Mouse (Mus musculus) heart, embryonic 12.5 days (tissue): ENCODE data around the gene Dnajc3. TPM values are rescaled to one million over a fixed set of nuclear protein-coding genes. Genes with fewer than 3 reads are reported as not detected.
A peak's percentile ranks its signal among the peaks of the same experiment; 100 is the strongest.

Experiments
- ATAC-seq: fragments of 200-750 bp; cut with Nextera tagmentation; 2 replicates; pipeline ENCODE4 v1.8.0; 2017; ENCODE audit warnings: moderate TSS enrichment, moderate library complexity; ENCODE audit not compliant: insufficient number of reproducible peaks, low FRiP score
- H3K27ac ChIP-seq: fragments of 300-500 bp; sonication (generic); 2 replicates; pipeline ENCODE4 v1.5.1; 2016; ENCODE audit warnings: mild to moderate bottlenecking, moderate library complexity; ENCODE audit not compliant: poor library complexity, severe bottlenecking
- H3K27me3 ChIP-seq: fragments of 300-500 bp; sonication (generic); replicated peaks from 2 replicates; pipeline ENCODE4 v1.6.1; 2016; ENCODE audit warnings: mild to moderate bottlenecking, moderate library complexity
- H3K36me3 ChIP-seq: fragments of 300-500 bp; sonication (generic); 2 replicates; pipeline ENCODE4 v1.6.1; 2016; ENCODE audit warnings: mild to moderate bottlenecking, moderate library complexity
- H3K4me1 ChIP-seq: fragments of 300-500 bp; sonication (generic); replicated peaks from 2 replicates; pipeline ENCODE4 v1.6.1; 2016; ENCODE audit warnings: mild to moderate bottlenecking
- H3K4me2 ChIP-seq: fragments of 300-500 bp; sonication (generic); 2 replicates; pipeline ENCODE4 v1.6.1; 2016; ENCODE audit warnings: mild to moderate bottlenecking, moderate library complexity
- H3K4me3 ChIP-seq: fragments of 300-500 bp; sonication (generic); 2 replicates; pipeline ENCODE4 v1.5.1; 2016; ENCODE audit warnings: mild to moderate bottlenecking
- H3K9ac ChIP-seq: fragments of 300-500 bp; sonication (generic); 2 replicates; pipeline ENCODE4 v1.6.1; 2016; ENCODE audit warnings: mild to moderate bottlenecking, moderate library complexity
- H3K9me3 ChIP-seq: fragments of 300-500 bp; sonication (generic); replicated peaks from 2 replicates; pipeline ENCODE4 v1.6.1; 2016; ENCODE audit warnings: mild to moderate bottlenecking, moderate library complexity
- WGBS: fragments of 180-500 bp; shearing (Covaris S2); methylation state at CpG from one replicate; pipeline ENCODE4 v1.1.7; 2016; 5-methylcytosine and 5-hydroxymethylcytosine counted together
- polyA plus RNA-seq: library from polyadenylated mRNA; unstranded; fragments of >200 nt; fragmentation: Nextera tagmentation; extraction: Ambion mirVana; gene quantifications from 2 replicates; pipeline ENCODE4 v1.2.1, GENCODE M21; 2016

Dnajc3 gene
- polyA plus RNA-seq, 1 experiment from 2014 or later: 33.1 TPM

- Histone ChIP-seq H3K4me2 (peak overlapping the region; percentile 98), H3K9ac (peak overlapping the region; percentile 67), H3K27ac (peak overlapping the region; percentile 44), H3K36me3 (peaks cover 15% of the 10 kb centered on the region; the same call in 1 of the 2 replicates), H3K4me3 (peak overlapping the region; percentile 64), H3K4me1 (peaks cover 10% of the 10 kb centered on the region; the same call in 1 of the 2 replicates), H3K27me3 (no peaks in the 10 kb centered on the region), H3K9me3 (no peaks in the 10 kb centered on the region)
- peak; percentile 100 for ATAC-seq
- WGBS: under 1% methylated on average over 13 of the region's 13 CpGs
Measured at GRCm38 (mm10) chr14:119007103-119007951, 69.6 kb downstream of the Dnajc3 start.

GRCm38 (mm10) chr14:119008031-119008590 is 70.3 kb downstream of the Dnajc3 start:
- peak overlapping the region; percentile 64 for H3K4me3 ChIP-seq
- peaks cover 10% of the 10 kb centered on the region; the same call in 1 of the 2 replicates for H3K4me1 ChIP-seq
- no peak for ATAC-seq
- no peak overlapping the region for H3K9ac ChIP-seq
- H3K27ac ChIP-seq: no peak overlapping the region
- H3K36me3 ChIP-seq: peaks cover 21% of the 10 kb centered on the region
- H3K9me3 ChIP-seq: no peaks in the 10 kb centered on the region
- H3K4me2 ChIP-seq: peak overlapping the region; percentile 98
- 55% methylated on average over 7 of the region's 7 CpGs for WGBS
- H3K27me3 ChIP-seq: no peaks in the 10 kb centered on the region

- H3K36me3 ChIP-seq: peaks cover 22% of the 10 kb centered on the region
- no peak overlapping the region for H3K4me2 ChIP-seq
- no peaks in the 10 kb centered on the region for H3K27me3 ChIP-seq
- no peak overlapping the region for H3K27ac ChIP-seq
- H3K9me3 ChIP-seq: no peaks in the 10 kb centered on the region
- H3K9ac ChIP-seq: no peak overlapping the region
- WGBS: 96% methylated on average over 2 of the region's 2 CpGs
- peaks cover 10% of the 10 kb centered on the region; the same call in 1 of the 2 replicates for H3K4me1 ChIP-seq
- ATAC-seq: no peak
- no peak overlapping the region for H3K4me3 ChIP-seq
Measured at GRCm38 (mm10) chr14:119009531-119009930, 71.8 kb downstream of the Dnajc3 start.

GRCm38 (mm10) chr14:119012607-119013431 is 75.0 kb downstream of the Dnajc3 start:
- Histone ChIP-seq H3K27ac (no peak overlapping the region), H3K9ac (no peak overlapping the region), H3K4me1 (0 out of 2 replicates have a peak, but pooled peaks cover 4% of the 10 kb centered on the region), H3K9me3 (no peaks in the 10 kb centered on the region), H3K4me3 (no peak overlapping the region), H3K4me2 (peak overlapping the region; percentile 9), H3K36me3 (peaks cover 31% of the 10 kb centered on the region), H3K27me3 (no peaks in the 10 kb centered on the region)
- 69% methylated on average over 23 of the region's 23 CpGs for WGBS
- no peak; the same call in 1 of the 2 replicates for ATAC-seq

GRCm38 (mm10) chr14:119013549-119013948 is 75.8 kb downstream of the Dnajc3 start:
- Histone ChIP-seq H3K4me2 (no peak overlapping the region), H3K9me3 (no peaks in the 10 kb centered on the region), H3K4me1 (no peaks in the 10 kb centered on the region), H3K4me3 (no peak overlapping the region), H3K36me3 (peaks cover 35% of the 10 kb centered on the region), H3K27me3 (no peaks in the 10 kb centered on the region), H3K9ac (no peak overlapping the region), H3K27ac (no peak overlapping the region)
- no peak for ATAC-seq
- 74% methylated on average over 12 of the region's 12 CpGs for WGBS

- no peak for ATAC-seq
Measured at GRCm38 (mm10) chr14:119025889-119026288, 88.1 kb downstream of the Dnajc3 start.

GRCm38 (mm10) chr14:119027130-119027529 is 89.4 kb downstream of the Dnajc3 start:
- H3K9ac ChIP-seq: no peak overlapping the region
- no peak overlapping the region for H3K4me2 ChIP-seq
- no peak overlapping the region for H3K4me3 ChIP-seq
- H3K9me3 ChIP-seq: no peaks in the 10 kb centered on the region
- 41% methylated on average over 4 of the region's 4 CpGs for WGBS
- H3K27me3 ChIP-seq: no peaks in the 10 kb centered on the region
- H3K36me3 ChIP-seq: peaks cover 23% of the 10 kb centered on the region
- no peak overlapping the region for H3K27ac ChIP-seq
- no peaks in the 10 kb centered on the region for H3K4me1 ChIP-seq
- peak; percentile 72; the same call in 1 of the 2 replicates for ATAC-seq

More at GRCm38 (mm10) chr14:119025889-119026288, 88.1 kb downstream of the Dnajc3 start:
- WGBS: 66% methylated on average over 5 of the region's 5 CpGs
- Histone ChIP-seq H3K27ac (no peak overlapping the region), H3K36me3 (peaks cover 13% of the 10 kb centered on the region), H3K9ac (no peak overlapping the region), H3K9me3 (no peaks in the 10 kb centered on the region), H3K4me3 (no peak overlapping the region), H3K4me2 (no peak overlapping the region), H3K4me1 (no peaks in the 10 kb centered on the region), H3K27me3 (no peaks in the 10 kb centered on the region)

- Histone ChIP-seq H3K4me1 (no peaks in the 10 kb centered on the region), H3K4me2 (no peak overlapping the region), H3K4me3 (no peak overlapping the region), H3K9ac (no peak overlapping the region), H3K27ac (no peak overlapping the region), H3K9me3 (no peaks in the 10 kb centered on the region), H3K36me3 (peaks cover 25% of the 10 kb centered on the region), H3K27me3 (no peaks in the 10 kb centered on the region)
- WGBS: 62% methylated on average over 2 of the region's 2 CpGs
- ATAC-seq: no peak
Measured at GRCm38 (mm10) chr14:119027675-119028253, 90.0 kb downstream of the Dnajc3 start.
